23 mouse cellular contexts compared by ENCODE assay signal in genomic region chr13:53094658-53095057, GRCm38 (mm10).
"Had no signal": no experiment of that assay in that cellular context is flagged by ENCODE, and none has a peak within 500 bp of the region (broad histone marks: within the 10 kb centered on the region; RNA-seq: fewer than 3 reads in every experiment).

No protein-coding gene starts in this region.

- H3K9ac ChIP-seq: heart, embryonic 12.5 days; hindbrain, embryonic 12.5 days; hindbrain, embryonic 14.5 days; intestine, embryonic 15.5 days; limb, embryonic 12.5 days; liver, embryonic 13.5 days; liver, embryonic 15.5 days; liver, postnatal 0 days had no signal

- ATAC-seq: forebrain, embryonic 16.5 days; hindbrain, embryonic 16.5 days; inflammation-experienced regulatory T-cells, adult 6 months; intestine, embryonic 15.5 days; intestine, postnatal 0 days; liver, postnatal 0 days had no signal

- DNase-seq: gastrocnemius, postnatal 25 days; kidney, adult 8-10 months; kidney, postnatal 10 days; kidney, postnatal 25 days; liver; liver, embryonic 13.5 days; liver, postnatal 0 days; lung, adult 2 months had no signal

- H3K4me1 ChIP-seq: hindbrain, embryonic 10.5 days; intestine, embryonic 15.5 days; limb, embryonic 12.5 days; liver, embryonic 13.5 days; liver, embryonic 15.5 days had no signal

- H3K9me3 ChIP-seq: heart, embryonic 12.5 days; hindbrain, embryonic 10.5 days; hindbrain, embryonic 12.5 days; intestine, embryonic 15.5 days; limb, embryonic 10.5 days; limb, embryonic 12.5 days; liver, embryonic 13.5 days; liver, embryonic 15.5 days had no signal

- H3K27ac ChIP-seq: hindbrain, embryonic 10.5 days; hindbrain, embryonic 12.5 days; hindbrain, embryonic 14.5 days; intestine, embryonic 15.5 days; layer of hippocampus, adult 2 months; left cerebral cortex, adult 2 months; limb, embryonic 10.5 days; limb, embryonic 12.5 days; liver, embryonic 13.5 days; liver, embryonic 15.5 days had no signal

- H3K4me2 ChIP-seq: heart, embryonic 12.5 days; hindbrain, embryonic 12.5 days; hindbrain, embryonic 14.5 days; intestine, embryonic 15.5 days; limb, embryonic 12.5 days; liver, embryonic 11.5 days; liver, embryonic 13.5 days; liver, embryonic 15.5 days had no signal

- H3K27me3 ChIP-seq: intestine, embryonic 15.5 days; limb, embryonic 12.5 days; liver, embryonic 13.5 days; liver, embryonic 15.5 days had no signal

- H3K36me3 ChIP-seq: heart, embryonic 12.5 days; hindbrain, embryonic 10.5 days; hindbrain, embryonic 12.5 days; intestine, embryonic 15.5 days; limb, embryonic 10.5 days; limb, embryonic 12.5 days; liver, embryonic 13.5 days; liver, embryonic 15.5 days had no signal

- H3K4me3 ChIP-seq: heart, embryonic 12.5 days; hindbrain, embryonic 10.5 days; hindbrain, embryonic 12.5 days; intestine, embryonic 15.5 days; layer of hippocampus, adult 2 months; left cerebral cortex, adult 2 months; limb, embryonic 10.5 days; limb, embryonic 12.5 days; liver, embryonic 13.5 days; liver, embryonic 15.5 days had no signal
